Mouse (Mus musculus) activated CD4-positive, CD25-positive, alpha-beta regulatory T cell, adult 4 months (primary cell): ENCODE measurements around the gene Atp2b1. TPM values are rescaled to one million over a fixed set of nuclear protein-coding genes. Genes with fewer than 3 reads are reported as not detected.
"Not testable (repeated sequence)": the region's sequence is repeated elsewhere in the genome, so short reads cannot be mapped to it uniquely, and the experiment has no call there.

Experiments used
- ATAC-seq: one replicate; pipeline ENCODE4 v1.8.0; 2017
- polyA plus RNA-seq, 2 experiments: library from polyadenylated mRNA; unstranded; fragments of 100-300 nt; shearing (Covaris generic); gene quantifications; one replicate each; pipeline ENCODE4 v1.2.1; 2017

Atp2b1 gene
- polyA plus RNA-seq, 2 experiments from 2014 or later: 95.0 to 130 TPM

GRCm38 (mm10) chr10:98966407-98967215 lies 52.4 kb downstream of the Atp2b1 start:
- no peak for ATAC-seq

GRCm38 (mm10) chr10:98967240-98967891 lies 53.2 kb downstream of the Atp2b1 start:
- no peak for ATAC-seq

- no peak for ATAC-seq
These were observed 56.7 kb downstream of the Atp2b1 start for GRCm38 (mm10) chr10:98970917-98971316.

- no peak for ATAC-seq
These were observed 58.2 kb downstream of the Atp2b1 start for GRCm38 (mm10) chr10:98972359-98972758.

- no peak for ATAC-seq
These were observed 58.9 kb downstream of the Atp2b1 start for GRCm38 (mm10) chr10:98972912-98973605.

GRCm38 (mm10) chr10:98974645-98975044 lies 60.4 kb downstream of the Atp2b1 start:
- ATAC-seq: no peak

- ATAC-seq: no peak
These were observed 61.4 kb downstream of the Atp2b1 start for GRCm38 (mm10) chr10:98975611-98976010.

GRCm38 (mm10) chr10:98976877-98977494 lies 62.8 kb downstream of the Atp2b1 start:
- no peak for ATAC-seq

- no peak for ATAC-seq
These were observed 64.6 kb downstream of the Atp2b1 start for GRCm38 (mm10) chr10:98978766-98979165.

- ATAC-seq: no peak
These were observed 65.1 kb downstream of the Atp2b1 start for GRCm38 (mm10) chr10:98979296-98979695.

GRCm38 (mm10) chr10:98979951-98980350 lies 65.7 kb downstream of the Atp2b1 start:
- no peak for ATAC-seq

GRCm38 (mm10) chr10:98991964-98992363 lies 77.8 kb downstream of the Atp2b1 start:
- no peak for ATAC-seq

GRCm38 (mm10) chr10:98993186-98993585 lies 79.0 kb downstream of the Atp2b1 start:
- ATAC-seq: no peak

GRCm38 (mm10) chr10:98995016-98995747 lies 81.0 kb downstream of the Atp2b1 start:
- ATAC-seq: not testable (repeated sequence)

GRCm38 (mm10) chr10:99004866-99005265 lies 90.7 kb downstream of the Atp2b1 start:
- ATAC-seq: no peak

- ATAC-seq: no peak
These were observed 96.9 kb downstream of the Atp2b1 start for GRCm38 (mm10) chr10:99011084-99011483.

- ATAC-seq: no peak
These were observed 97.9 kb downstream of the Atp2b1 start for GRCm38 (mm10) chr10:99012086-99012485.

GRCm38 (mm10) chr10:99014737-99015136 lies 100.5 kb downstream of the Atp2b1 start:
- no peak for ATAC-seq

GRCm38 (mm10) chr10:99016996-99017395 lies 102.8 kb downstream of the Atp2b1 start:
- ATAC-seq: no peak

- no peak for ATAC-seq
These were observed 113.3 kb downstream of the Atp2b1 start for GRCm38 (mm10) chr10:99027462-99027861.

- no peak for ATAC-seq
These were observed 115.6 kb downstream of the Atp2b1 start for GRCm38 (mm10) chr10:99029844-99030243.
